Mouse (Mus musculus) T-helper 17 cell (primary cell): ENCODE data around the gene Rtp2.
"Not testable (repeated sequence)": the region's sequence is repeated elsewhere in the genome, so short reads cannot be mapped to it uniquely, and the experiment has no call there.

ENCODE experiments used
- in situ Hi-C, 2 experiments: fragments of 300-600 bp; cut with MboI, MseI; formaldehyde crosslinking; loops; 1 replicate in 1 of 2; 2 replicates in 1 of 2; pipeline ENCODE4 v1.15.1; 2025; ENCODE audit warnings: high pct_unique_total_duplicates in 2 of 2

The Rtp2 gene

GRCm38 (mm10) chr16:23953189-23953958 is 21.2 kb upstream of the Rtp2 start:
- in situ Hi-C loops = no loop called here

DNA sequence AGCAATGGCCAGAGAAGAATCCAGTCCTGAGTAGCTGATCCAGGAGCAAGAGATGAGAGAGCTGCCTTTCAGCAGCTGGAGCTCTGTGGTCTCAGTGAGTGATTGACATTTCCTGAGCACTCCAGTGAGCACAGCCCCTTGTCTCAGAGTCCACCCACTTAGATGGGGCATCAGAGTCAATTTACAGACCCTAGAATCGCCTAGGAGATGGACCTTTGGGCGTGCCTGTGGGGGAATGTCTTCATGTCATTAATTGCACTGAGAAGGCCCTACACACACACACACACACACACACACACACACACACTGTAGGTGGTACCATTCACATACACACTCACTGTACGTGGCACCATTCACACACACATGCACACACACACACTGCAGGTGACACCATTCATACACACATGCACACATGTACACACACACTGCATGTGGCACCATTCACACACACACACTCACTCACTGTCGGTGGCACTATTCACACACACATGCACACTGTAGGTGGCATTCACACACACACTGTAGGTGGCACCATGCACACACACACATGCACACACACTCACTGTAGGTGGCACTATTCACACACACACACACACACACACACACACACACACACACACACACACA is 20.0 kb upstream of the Rtp2 start:
- in situ Hi-C loops = no loop called here

DNA sequence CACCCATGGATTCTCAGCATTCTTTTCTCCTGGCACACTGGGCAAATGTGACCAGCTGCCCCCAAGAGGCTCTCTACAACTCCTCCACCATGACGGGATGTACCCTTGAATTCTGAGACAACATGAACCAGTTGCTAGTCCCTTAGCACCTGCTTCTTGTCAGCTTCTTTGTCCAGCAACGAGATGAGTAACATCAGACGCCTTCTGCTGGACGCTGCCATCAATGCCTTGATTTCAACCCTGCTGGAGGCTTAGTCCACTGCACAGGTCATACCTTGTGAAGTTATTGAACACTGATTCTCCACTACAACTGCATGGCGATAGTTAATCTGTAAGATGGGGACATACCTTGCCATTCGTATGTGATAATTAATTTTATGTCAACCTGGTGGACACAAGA is 15.5 kb upstream of the Rtp2 start:
- in situ Hi-C loops = no loop called here

DNA sequence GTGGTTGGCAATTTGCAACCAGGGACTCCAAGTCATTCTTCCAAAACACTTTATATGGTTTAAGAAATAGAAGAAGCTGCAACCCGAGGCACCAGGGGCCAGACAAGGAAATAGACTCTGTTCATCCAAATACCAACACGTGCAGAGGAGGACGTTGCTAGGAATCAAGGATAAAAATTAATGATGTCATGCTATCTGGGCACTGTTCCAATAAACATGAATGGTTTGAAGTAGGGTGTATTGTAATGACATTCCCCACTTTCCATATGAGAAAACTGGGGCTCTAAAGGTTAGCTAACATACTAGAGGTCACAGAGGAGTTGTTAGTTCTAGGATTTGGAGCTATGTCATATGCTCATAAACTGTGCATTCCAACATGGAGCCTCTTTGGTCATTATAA is 12.6 kb upstream of the Rtp2 start:
- in situ Hi-C loops = no loop called here

- in situ Hi-C loops = no loop called here
Observed at GRCm38 (mm10) chr16:23934397-23934796, 2.2 kb upstream of the Rtp2 start.

GRCm38 (mm10) chr16:23931275-23931674 is 919 bp downstream of the Rtp2 start:
- in situ Hi-C loops = no loop called here

- in situ Hi-C loops = no loop called here
Observed at GRCm38 (mm10) chr16:23930426-23931073, 1.6 kb downstream of the Rtp2 start.

DNA sequence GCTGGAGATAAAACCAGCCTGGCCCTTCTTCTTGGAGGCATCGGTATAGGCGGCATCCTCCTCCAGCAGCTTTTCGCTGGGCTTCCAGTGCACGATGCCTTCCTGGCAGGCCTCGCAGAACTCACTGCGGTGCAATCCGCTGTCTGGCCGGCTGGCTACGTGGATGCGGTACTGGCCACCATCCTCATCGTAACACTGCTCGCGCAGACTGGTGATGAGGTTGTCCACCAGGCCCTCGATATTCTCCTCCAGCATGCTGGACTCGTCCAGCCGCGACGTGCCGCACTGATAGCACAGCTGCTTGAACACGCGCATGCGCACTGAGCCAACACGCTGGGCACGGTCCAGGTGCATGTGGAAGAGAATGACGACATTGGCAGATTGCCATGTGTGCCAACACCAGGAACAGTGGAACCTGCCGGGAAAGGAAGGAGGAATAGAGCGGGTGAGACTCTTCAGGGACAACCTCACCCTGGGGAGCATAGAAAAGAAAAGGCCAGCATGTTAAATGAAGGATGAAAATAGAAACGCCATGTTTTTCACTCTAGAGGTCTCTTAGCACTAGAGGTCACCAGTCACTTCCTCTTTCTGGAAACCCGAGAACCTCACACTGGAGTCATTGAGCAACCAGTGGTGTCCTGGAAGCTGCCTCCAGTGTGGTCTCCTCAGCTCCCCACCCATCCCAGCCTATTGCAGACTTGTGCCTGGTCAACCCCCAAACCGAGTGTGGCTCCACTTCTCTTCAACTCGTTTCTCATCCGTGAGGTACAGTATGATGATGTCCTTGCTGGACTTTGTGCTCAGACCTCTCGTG is 4.7 kb downstream of the Rtp2 start:
- in situ Hi-C loops = no loop called here

DNA sequence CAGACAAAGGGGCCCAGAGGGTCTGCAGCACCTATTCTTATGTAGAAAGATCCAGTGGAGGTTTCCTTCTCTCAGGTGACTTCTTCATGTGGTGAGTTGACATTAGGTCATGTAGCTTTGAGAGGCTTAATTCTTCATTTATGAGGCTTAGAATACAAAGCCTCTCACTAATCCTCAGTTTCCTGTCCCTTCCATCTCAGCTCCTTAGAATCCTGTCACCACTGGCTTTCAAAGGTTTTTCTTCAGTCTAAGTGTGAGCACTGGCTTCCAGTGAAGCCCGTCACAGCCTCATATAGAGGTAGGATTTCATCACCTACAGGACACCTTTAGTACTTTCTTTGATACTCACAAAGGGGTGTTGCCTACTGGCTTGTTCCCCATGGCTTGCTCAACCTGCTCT is 9.3 kb downstream of the Rtp2 start:
- in situ Hi-C loops = no loop called here

DNA sequence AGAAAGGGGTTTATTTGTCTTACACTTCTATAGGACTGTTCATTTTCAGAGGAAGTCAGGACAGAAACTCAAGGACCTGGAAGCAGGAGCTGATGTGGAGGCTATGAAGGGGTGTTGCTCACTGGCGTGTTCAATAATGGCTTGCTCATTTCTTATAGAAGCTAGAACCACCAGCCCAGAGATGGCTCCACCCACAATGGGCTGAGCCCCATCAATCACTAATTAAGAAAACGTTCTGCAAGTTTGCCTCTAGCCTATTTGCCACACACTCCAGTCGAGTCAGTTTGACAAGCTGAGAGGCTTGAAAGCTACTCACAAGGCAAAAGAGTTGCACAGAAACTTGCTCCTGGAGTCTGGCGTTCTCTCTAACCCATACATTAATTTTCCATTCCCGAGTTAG is 10.5 kb downstream of the Rtp2 start:
- in situ Hi-C loops = no loop called here

GRCm38 (mm10) chr16:23919418-23919817 is 12.8 kb downstream of the Rtp2 start:
- in situ Hi-C loops = no loop called here

DNA sequence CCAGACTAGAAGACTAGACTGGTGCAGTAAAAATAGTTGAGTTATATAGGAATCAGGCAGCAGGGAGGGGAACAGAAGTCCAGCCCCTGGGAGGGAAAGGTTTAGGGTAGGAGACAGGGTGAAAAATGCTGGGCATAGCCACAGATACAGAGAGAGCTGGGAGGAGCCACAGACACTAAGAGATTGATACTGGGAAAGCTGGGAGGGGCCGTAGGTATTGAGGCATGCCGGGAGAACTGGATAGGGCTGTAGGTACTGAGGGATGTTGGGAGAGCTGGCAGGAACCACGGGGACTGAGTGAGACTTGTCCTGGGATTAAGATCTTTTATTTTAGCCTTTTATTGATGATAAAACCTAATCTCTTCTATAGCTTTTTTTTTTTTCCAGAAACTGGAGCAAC is 18.8 kb downstream of the Rtp2 start:
- in situ Hi-C loops = no loop called here

GRCm38 (mm10) chr16:23912741-23913140 is 19.5 kb downstream of the Rtp2 start:
- in situ Hi-C loops = no loop called here

DNA sequence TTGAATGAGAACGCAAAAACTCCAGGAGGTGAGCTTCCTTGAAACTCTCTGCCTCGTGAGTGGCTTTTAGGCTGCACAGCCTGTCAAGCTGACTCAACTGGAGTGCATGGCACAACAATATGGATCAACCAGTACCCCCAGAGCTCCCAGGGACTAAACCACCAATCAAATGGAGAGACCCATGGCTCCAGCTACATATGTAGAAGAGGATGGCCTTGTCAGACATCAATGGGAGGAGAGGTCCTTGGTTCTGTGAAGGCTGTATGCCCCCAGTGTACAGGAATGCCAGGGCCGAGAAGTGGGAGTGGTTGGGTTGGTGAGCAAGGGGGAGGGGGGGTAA is 23.2 kb downstream of the Rtp2 start:
- in situ Hi-C loops = not testable (repeated sequence)

- in situ Hi-C loops = not testable (repeated sequence)
Observed at GRCm38 (mm10) chr16:23908076-23909014, 23.8 kb downstream of the Rtp2 start.

DNA sequence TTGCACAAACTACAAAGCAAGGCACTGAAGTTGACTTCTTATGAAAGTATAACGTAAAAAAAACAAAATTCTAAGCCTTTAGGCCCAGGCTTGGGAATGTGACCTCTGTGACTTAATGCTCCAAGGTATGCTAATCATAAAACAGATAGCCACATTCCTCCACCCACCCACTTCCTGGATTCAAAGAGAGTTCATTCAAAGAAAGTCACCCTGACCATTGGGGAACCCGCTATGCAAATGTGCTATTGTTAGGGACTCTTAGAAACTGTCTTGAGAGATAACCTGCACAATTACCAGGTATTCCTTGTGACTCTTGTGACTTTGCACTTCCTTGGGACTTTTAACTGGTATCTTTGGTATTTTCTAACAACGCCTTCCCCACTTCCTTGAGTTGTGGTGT is 25.6 kb downstream of the Rtp2 start:
- in situ Hi-C loops = not testable (repeated sequence)

DNA sequence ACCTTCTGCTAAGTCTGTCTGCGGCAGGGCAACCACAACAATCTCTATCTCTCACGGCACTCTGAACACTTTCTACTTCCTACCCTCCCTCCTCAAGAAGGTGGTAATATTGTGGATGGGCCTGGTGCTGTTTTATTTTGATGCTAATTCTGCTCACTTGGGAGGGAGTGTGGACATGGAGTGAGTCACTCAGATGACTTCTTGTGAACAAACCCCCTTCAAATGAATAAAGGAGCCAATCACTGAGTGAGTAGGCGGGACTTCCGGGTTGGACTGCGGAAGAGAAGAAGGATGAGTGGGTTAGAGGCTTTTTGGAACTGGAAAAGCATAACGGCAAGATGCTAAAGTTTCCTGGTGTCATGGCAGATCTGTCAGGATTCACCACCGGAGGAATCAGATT is 30.8 kb downstream of the Rtp2 start:
- in situ Hi-C loops = no loop called here

DNA sequence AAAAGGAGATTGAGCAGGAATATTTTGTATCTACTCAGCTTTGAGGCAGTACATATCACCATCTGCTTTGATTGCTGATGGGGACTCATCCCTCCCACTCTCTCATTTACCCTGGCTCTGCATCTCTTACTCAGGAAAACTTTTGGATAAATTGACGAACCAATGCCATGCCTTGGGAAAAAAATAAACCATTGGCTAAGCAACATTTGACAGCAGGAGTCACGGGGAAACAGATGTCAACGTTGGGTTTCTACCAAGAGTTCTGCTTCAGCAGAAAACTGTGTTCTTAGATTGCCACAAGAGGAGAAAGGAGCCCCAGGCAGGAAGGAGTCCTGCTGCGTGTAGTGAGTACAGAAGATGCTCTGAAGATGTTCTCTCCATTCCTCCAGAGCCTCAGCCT is 32.1 kb downstream of the Rtp2 start:
- in situ Hi-C loops = no loop called here

DNA sequence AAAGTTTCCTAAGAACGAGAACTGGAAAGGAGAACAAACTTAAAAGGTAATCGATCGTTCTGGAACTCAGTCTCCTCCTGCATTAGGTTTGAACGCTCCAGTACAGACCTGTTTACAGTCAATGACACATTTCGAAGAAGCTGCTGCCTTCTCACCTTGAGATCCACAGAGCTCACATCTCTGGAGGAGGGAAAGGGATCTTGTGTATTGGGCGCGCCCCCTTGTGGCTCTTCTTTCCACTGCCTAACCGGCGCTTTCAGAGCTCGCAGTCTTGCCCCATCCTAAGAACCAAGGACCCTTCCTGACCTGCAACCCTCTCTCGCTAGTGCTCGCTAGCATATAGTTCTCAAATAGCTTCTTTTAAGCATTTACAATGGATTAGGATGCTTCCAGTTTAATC is 33.4 kb downstream of the Rtp2 start:
- in situ Hi-C loops = loop anchor here in 1 of 2 experiments (5.0 kb wide), 1 partner anchor 352 kb away; no protein-coding TSS in a partner anchor

GRCm38 (mm10) chr16:23897984-23898586 is 34.1 kb downstream of the Rtp2 start:
- in situ Hi-C loops = loop anchor here in 1 of 2 experiments (5.0 kb wide), 1 partner anchor 351 kb away; no protein-coding TSS in a partner anchor
